Mouse (Mus musculus) liver, embryonic 14.5 days (tissue): ENCODE data around the gene Gpr179.

Experiments used
- CTCF ChIP-seq: IDR thresholded peaks from 2 replicates; pipeline ENCODE4 v1.5.1; 2016; ENCODE audit warnings: antibody characterized with exemption, low read depth, control low read depth
- EP300 ChIP-seq: IDR thresholded peaks from 2 replicates; pipeline ENCODE4 v1.6.1; 2016; ENCODE audit warnings: antibody characterized with exemption, low read depth

DNA sequence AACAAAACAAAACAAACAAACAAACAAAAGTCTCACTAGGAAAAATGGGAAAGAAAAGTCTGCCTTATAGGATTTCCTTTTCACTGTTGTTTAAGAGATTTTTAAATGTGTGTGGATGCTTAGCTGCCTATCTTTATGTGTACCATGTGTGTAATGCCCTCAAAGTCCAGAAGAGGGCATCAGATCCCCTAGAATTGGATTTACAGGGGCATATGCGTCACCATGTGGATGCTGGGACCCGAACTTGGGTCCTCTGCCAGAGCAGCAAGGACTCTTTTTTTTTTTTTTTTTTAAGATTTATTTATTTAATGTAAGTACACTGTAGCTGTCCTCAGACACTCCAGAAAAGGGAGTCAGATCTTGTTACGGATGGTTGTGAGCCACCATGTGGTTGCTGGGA, 37.8 kb downstream of the Gpr179 start:
- peak; percentile 46 for TF ChIP-seq CTCF
- TF ChIP-seq EP300: no peak
